Mouse (Mus musculus): ENCODE results near the gene Opcml.

DNA sequence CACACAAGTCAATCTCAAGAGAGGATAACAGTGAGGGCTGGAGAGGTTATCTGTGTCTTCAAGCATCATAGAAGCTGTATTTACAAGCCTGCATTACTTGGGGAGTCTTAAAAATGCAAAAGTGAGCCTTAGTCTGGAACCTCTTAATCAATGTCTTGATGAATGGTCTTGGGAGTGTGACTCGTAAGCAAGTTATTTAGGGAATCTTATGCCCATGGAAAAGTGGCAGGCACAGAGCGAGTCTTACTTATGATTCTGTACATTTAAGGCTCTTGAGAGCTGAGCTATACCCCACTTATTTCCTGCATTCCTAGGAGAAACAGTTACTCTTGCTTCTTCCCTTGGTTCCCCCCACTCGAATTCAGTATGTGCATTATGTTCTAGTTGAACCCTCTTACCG lies 1119.2 kb downstream of the Opcml start:
- TF ChIP-seq CTCF (IDR thresholded peaks at IDR 0.05; ENCODE audit: control insufficient read depth, insufficient read depth, insufficient read length), result no peak
- no peak for TF ChIP-seq USF1 (IDR thresholded peaks at IDR 0.05; ENCODE audit: low read depth)
